Mouse (Mus musculus): ENCODE measurements at regions not wholly inside any gene's neighbourhood (a gene's known extent, or its start where the extent isn't known, plus 50 kb on each side); places are given as distances from the start of the nearest gene placed in this dataset.

GRCm38 (mm10) chr12:32480268-32480667 lies 101.8 kb downstream of the Ccdc71l start:
- no peak for TF ChIP-seq GATA1 (IDR thresholded peaks at IDR 0.05; ENCODE audit: borderline replicate concordance, low read length)
- TF ChIP-seq FLI1 (IDR thresholded peaks at IDR 0.05; ENCODE audit: low read length) = no peak
